Mouse (Mus musculus) heart, embryonic 11.5 days (tissue): ENCODE results near the gene Gm20830. TPM values are rescaled to one million over a fixed set of nuclear protein-coding genes. Genes with fewer than 3 reads are reported as not detected.
"Not testable (repeated sequence)": the region's sequence is repeated elsewhere in the genome, so short reads cannot be mapped to it uniquely, and the experiment has no call there.

Experiments
- ATAC-seq: fragments of 200-750 bp; cut with Nextera tagmentation; replicated peaks from 2 replicates; pipeline ENCODE4 v1.8.0; 2017; ENCODE audit warnings: moderate library complexity; ENCODE audit not compliant: insufficient number of reproducible peaks, low FRiP score, low TSS enrichment
- H3K27ac ChIP-seq: fragments of 300-500 bp; sonication (generic); 2 replicates; pipeline ENCODE4 v1.5.1; 2014; ENCODE audit warnings: mild to moderate bottlenecking, low read depth, low read length
- H3K27me3 ChIP-seq: fragments of 300-500 bp; sonication (generic); 2 replicates; pipeline ENCODE4 v1.6.1; 2014; ENCODE audit warnings: mild to moderate bottlenecking, low read length, mixed read lengths; ENCODE audit not compliant: control insufficient read depth, insufficient read depth
- H3K36me3 ChIP-seq: fragments of 300-500 bp; sonication (generic); 2 replicates; pipeline ENCODE4 v1.6.1; 2014; ENCODE audit warnings: mild to moderate bottlenecking, low read length, moderate library complexity, mixed read lengths; ENCODE audit not compliant: control insufficient read depth, insufficient read depth
- H3K4me1 ChIP-seq: fragments of 300-500 bp; sonication (generic); 2 replicates; pipeline ENCODE4 v1.6.1; 2014; ENCODE audit warnings: low read length; ENCODE audit not compliant: control insufficient read depth, insufficient read depth
- H3K4me2 ChIP-seq: fragments of 300-500 bp; sonication (generic); 2 replicates; pipeline ENCODE4 v1.6.1; 2014; ENCODE audit warnings: mild to moderate bottlenecking, moderate library complexity
- H3K4me3 ChIP-seq: fragments of 300-500 bp; sonication (generic); 2 replicates; pipeline ENCODE4 v1.5.1; 2014; ENCODE audit warnings: low read depth, low read length
- H3K9ac ChIP-seq: fragments of 300-500 bp; sonication (generic); 2 replicates; pipeline ENCODE4 v1.6.1; 2014; ENCODE audit warnings: mild to moderate bottlenecking, low read depth, low read length, moderate library complexity
- H3K9me3 ChIP-seq: fragments of 300-500 bp; sonication (generic); replicated peaks from 2 replicates; pipeline ENCODE4 v1.6.1; 2016; ENCODE audit warnings: low read length; ENCODE audit not compliant: control insufficient read depth
- WGBS: fragments of 180-500 bp; shearing (Covaris S2); extraction: QIAGEN DNeasy Blood & Tissue Kit; methylation state at CpG from one replicate; pipeline ENCODE4 v1.1.7; 2014; ENCODE audit not compliant: insufficient replicate concordance; 5-methylcytosine and 5-hydroxymethylcytosine counted together
- polyA plus RNA-seq: library from polyadenylated mRNA; unstranded; fragments of >200 nt; fragmentation: Nextera tagmentation; extraction: Ambion mirVana; gene quantifications from 2 replicates; pipeline ENCODE4 v1.2.1, GENCODE M21; 2014

Gene Gm20830
- not detected in 2 replicates for polyA plus RNA-seq

GRCm38 (mm10) chrY:6918182-6918581 lies at the start of gene Gm20830:
TSS of gene Gm20830 (minus strand) at chrY:6918282.
- WGBS: 18% methylated on average over 3 of the region's 3 CpGs

More at GRCm38 (mm10) chrY:6918182-6918581, at the start of gene Gm20830:
- H3K4me2 ChIP-seq, H3K36me3 ChIP-seq, H3K27me3 ChIP-seq, ATAC-seq, H3K4me3 ChIP-seq, H3K9me3 ChIP-seq, H3K4me1 ChIP-seq, H3K27ac ChIP-seq, H3K9ac ChIP-seq: not testable (repeated sequence)

Other genes starting within 250 kb of the Gm20830 start
- gene Gm21719, start 235.4 kb downstream of the Gm20830 start, polyA plus RNA-seq: not detected in 2 replicates